18 mouse cellular contexts compared by ENCODE assay signal in the genomic region with DNA sequence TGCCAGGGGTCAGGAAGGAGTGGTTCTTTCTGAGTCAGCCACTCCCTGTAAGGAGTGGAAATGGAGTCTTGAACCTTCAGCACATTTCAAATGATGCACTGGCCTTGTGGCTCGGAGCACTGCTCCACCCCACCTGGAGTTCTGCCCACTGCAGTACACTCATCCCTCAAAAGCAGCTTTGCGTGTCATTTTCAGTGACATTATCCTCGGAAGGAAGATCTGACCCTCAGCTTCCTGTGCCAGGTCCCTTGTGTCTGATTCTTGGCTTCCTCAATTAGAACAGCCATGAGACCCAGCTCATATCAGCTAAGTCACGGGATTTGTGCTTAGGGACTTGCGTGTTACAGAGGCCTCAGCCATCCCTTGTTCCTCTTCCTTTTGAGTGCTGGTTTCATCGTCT.
DNase-seq lines count a peak whose midpoint lies in the region.
"Had no signal": no experiment of that assay in that cellular context is flagged by ENCODE, and none has a peak within 500 bp of the region (broad histone marks: within the 10 kb centered on the region; RNA-seq: fewer than 3 reads in every experiment).

No protein-coding gene starts in this region.

- DNase-seq in heart, postnatal 10 days: peak; percentile 49 to 52
- no peak for DNase-seq in heart, postnatal 25 days (ENCODE audit: low spot score)
- peak; percentile 28 for DNase-seq in lung, postnatal 36 days
- no peak for DNase-seq in lung, postnatal 10 days
- DNase-seq in adrenal gland, postnatal 36 days: peak; percentile 83 to 88
- DNase-seq in embryo, embryonic 10 days (ENCODE audit: low spot score): no peak
- DNase-seq in hindbrain, embryonic 10.5 days (ENCODE audit: low spot score): no peak
- no peak for DNase-seq in urinary bladder, postnatal 25 days (ENCODE audit: low spot score)
- DNase-seq: cerebellum, adult 2 months; gastrocnemius, postnatal 36 days; heart, postnatal 14 days; layer of hippocampus, postnatal 36 days; right cerebral cortex, postnatal 25 days; thymus, adult 2 months had no signal

- no peak overlapping the region for H3K27ac ChIP-seq in hindbrain, embryonic 10.5 days
- H3K27ac ChIP-seq: liver, embryonic 15.5 days; neural tube, embryonic 12.5 days had no signal

- WGBS in hindbrain, embryonic 10.5 days: 88% methylated on average over 6 of the region's 6 CpGs

- H3K9me3 ChIP-seq in hindbrain, embryonic 10.5 days: no peaks in the 10 kb centered on the region
- H3K9me3 ChIP-seq: forebrain, embryonic 10.5 days; liver, embryonic 15.5 days; megakaryocyte, embryonic 14.5 days; neural tube, embryonic 12.5 days had no signal

- intact Hi-C loops in heart, postnatal 10 days (cut with DNase I): no loop called here
- intact Hi-C loops in heart, postnatal 25 days (cut with DNase I): no loop called here

- no peaks in the 10 kb centered on the region for H3K36me3 ChIP-seq in hindbrain, embryonic 10.5 days
- H3K36me3 ChIP-seq: forebrain, embryonic 10.5 days; liver, embryonic 15.5 days; neural tube, embryonic 12.5 days had no signal

- peaks cover 28% of the 10 kb centered on the region for H3K4me1 ChIP-seq in hindbrain, embryonic 10.5 days (replicated peaks)
- H3K4me1 ChIP-seq: neural tube, embryonic 12.5 days had no signal

- no peak overlapping the region for H3K4me3 ChIP-seq in hindbrain, embryonic 10.5 days
- H3K4me3 ChIP-seq: forebrain, embryonic 10.5 days; liver, embryonic 15.5 days; megakaryocyte, embryonic 14.5 days; neural tube, embryonic 12.5 days had no signal

- no peaks in the 10 kb centered on the region for H3K27me3 ChIP-seq in hindbrain, embryonic 10.5 days (ENCODE audit: insufficient read depth, poor library complexity, severe bottlenecking)
- H3K27me3 ChIP-seq: liver, embryonic 15.5 days; neural tube, embryonic 12.5 days had no signal

Comparison
In these comparisons a context has a peak if more than half of its experiments do, and no peak if none do; other contexts are left out.
1. DNase-seq: peak in heart, postnatal 10 days (2 of 2), lung, postnatal 36 days (single experiment) and adrenal gland, postnatal 36 days (2 of 2); none in heart, postnatal 25 days (single experiment), lung, postnatal 10 days (single experiment), embryo, embryonic 10 days (single experiment), hindbrain, embryonic 10.5 days (single experiment) and urinary bladder, postnatal 25 days (single experiment).